Mouse (Mus musculus) Patski (cell line): ENCODE data around the gene Cbx1. TPM values are rescaled to one million over a fixed set of nuclear protein-coding genes. Genes with fewer than 3 reads are reported as not detected.
"Not testable (repeated sequence)": the region's sequence is repeated elsewhere in the genome, so short reads cannot be mapped to it uniquely, and the experiment has no call there.

Experiments used
- ATAC-seq: fragments of 100-300 bp; one replicate; pipeline ENCODE4 v1.8.0; 2021
- CTCF ChIA-PET: fragments of 350-600 bp; sonication (Branson Sonifier 250); formaldehyde crosslinking; loops from one replicate; lab custom pipeline; 2022; ENCODE audit warnings: inconsistent platforms; lab: Charles Lee
- POLR2A ChIA-PET: fragments of 350-600 bp; sonication (Branson Sonifier 250); formaldehyde crosslinking; loops from one replicate; lab custom pipeline; 2022; ENCODE audit warnings: antibody characterized with exemption, inconsistent platforms; lab: Charles Lee
- DNase-seq: peaks from one replicate; pipeline ENCODE4 v3.0.0-alpha.2; 2011; ENCODE audit warnings: low read depth, low spot score
- H3K27me3 ChIP-seq: fragments of 371-371 bp; one replicate; pipeline ENCODE4 v1.5.1; 2021
- CTCF ChIP-seq: fragments of 100-300 bp; IDR thresholded peaks from one replicate; pipeline ENCODE4 v1.5.1; 2021
- in situ Hi-C: fragments of 300-500 bp; cut with MboI; formaldehyde crosslinking; loops from 3 replicates; pipeline ENCODE4 v1.11.1; 2018; ENCODE audit warnings: low pct_unique_long_range_greater_than_20kb, mixed read lengths
- polyA plus RNA-seq: library from polyadenylated mRNA; unstranded; gene quantifications from one replicate; pipeline ENCODE4 v1.2.3, GENCODE M21; 2021

The Cbx1 gene
- polyA plus RNA-seq, 1 experiment from 2014 or later, result 111 TPM

DNA sequence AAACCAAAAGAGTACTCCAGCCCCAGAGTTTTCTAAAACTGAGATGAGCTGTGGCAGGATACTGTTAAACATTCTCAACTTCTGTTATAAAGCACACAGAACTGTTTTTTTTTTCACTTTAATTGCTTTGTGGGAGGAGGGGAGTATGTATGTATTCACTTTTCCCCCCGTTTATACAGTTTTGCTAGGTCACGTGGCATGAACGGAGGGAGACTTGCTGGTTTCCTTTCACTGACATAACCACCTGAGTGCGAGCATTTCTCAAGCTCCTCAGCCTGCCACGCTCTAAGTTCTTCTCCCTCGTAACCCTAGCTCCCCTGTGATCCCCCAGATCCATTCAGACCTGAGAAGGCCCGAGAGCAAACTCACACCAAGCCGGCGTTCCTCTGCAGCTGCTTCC, 16.5 kb upstream of the Cbx1 start:
- TF ChIP-seq CTCF, result no peak
- ATAC-seq (no peak), DNase-seq (no peak)
- no peaks in the 10 kb centered on the region for H3K27me3 ChIP-seq
- in situ Hi-C loops, result no loop called here
- ChIA-PET POLR2A (interaction anchor here (0.6 kb wide), 1 partner anchor 417 kb away, joined by 3 read pairs; no protein-coding TSS in a partner anchor), CTCF (interaction anchor here (0.7 to 1.3 kb wide), 2 partner anchors 9 to 90 kb away, joined by 3 to 7 read pairs; no protein-coding TSS in a partner anchor)

DNA sequence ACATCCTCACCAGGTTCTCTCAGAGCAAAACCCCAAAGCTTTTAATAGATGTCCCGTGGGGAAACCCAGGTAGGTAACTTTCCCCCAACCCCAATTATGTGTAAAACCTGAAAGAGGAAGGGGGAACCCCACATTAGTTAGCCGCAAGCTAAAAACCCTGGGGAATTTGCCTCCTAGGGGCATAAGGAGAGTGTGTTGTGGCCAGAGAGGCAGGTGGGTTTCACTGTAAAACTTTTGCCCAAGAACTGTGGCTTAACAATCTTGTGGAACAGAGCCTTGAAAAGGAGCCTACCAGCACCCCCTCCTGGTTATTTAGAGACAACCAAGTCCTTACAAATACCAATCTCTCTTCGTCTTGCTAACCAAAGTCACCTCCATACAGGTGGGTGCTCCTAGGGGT, 14.4 kb upstream of the Cbx1 start:
- ATAC-seq (no peak), DNase-seq (no peak)
- ChIA-PET POLR2A (no interaction called here), CTCF (interaction anchor here (0.8 to 2.7 kb wide), 4 partner anchors 9 to 47 kb away, joined by 3 to 6 read pairs (median 3); no protein-coding TSS in a partner anchor)
- in situ Hi-C loops, result no loop called here
- no peaks in the 10 kb centered on the region for H3K27me3 ChIP-seq
- TF ChIP-seq CTCF, result no peak

DNA sequence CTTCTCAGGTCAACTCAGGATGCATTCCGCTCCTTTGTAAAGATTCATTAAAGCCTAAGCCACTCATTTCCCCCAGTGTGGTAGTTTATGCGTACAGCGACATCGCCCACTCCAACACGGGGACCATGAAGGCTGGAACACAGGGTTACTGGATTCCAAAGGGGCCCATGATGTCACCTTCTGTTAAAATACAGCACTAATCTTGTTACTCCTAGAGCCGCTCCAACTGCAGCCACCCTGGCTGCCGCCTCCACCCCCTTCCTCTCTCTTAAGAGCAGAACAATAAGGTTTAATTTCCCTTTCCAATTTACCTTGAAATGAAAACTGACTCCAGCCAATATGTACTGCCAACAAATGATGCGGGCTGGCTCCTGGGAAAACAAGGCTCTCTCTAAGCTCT, 13.9 kb upstream of the Cbx1 start:
- in situ Hi-C loops, result loop anchor here (5.0 kb wide), 1 partner anchor 87 kb away; no protein-coding TSS in a partner anchor
- no peaks in the 10 kb centered on the region for H3K27me3 ChIP-seq
- no peak for TF ChIP-seq CTCF
- ChIA-PET POLR2A (no interaction called here), CTCF (interaction anchor here (0.8 to 2.7 kb wide), 4 partner anchors 10 to 47 kb away, joined by 3 to 6 read pairs (median 3); no protein-coding TSS in a partner anchor)
- DNase-seq, result no peak
- ATAC-seq, result no peak

DNA sequence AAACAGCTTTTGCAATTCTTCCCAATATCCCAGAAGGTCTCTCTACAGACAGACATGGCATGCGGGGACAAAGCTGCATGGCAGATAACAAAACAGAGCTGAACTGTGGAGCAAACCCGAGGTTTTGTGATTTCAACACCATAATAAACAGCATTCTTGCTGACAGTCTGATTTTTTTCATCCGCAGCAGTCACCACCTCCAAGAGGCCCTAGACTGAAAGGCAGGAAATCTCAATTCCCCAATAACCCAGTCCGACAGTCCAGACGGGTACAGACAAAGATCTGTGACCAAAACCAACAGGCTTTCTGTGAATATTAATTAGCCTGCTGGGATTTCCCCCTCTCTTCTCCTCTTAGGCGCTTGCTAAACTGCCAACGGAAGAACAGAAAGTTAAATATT, 13.3 kb upstream of the Cbx1 start:
- ChIA-PET POLR2A (no interaction called here), CTCF (interaction anchor here (1.7 to 3.6 kb wide), 3 partner anchors 9 to 35 kb away, joined by 4 to 15 read pairs (median 6); no protein-coding TSS in a partner anchor)
- ATAC-seq (no peak), DNase-seq (no peak)
- no peaks in the 10 kb centered on the region for H3K27me3 ChIP-seq
- in situ Hi-C loops, result loop anchor here (5.0 kb wide), 1 partner anchor 87 kb away; no protein-coding TSS in a partner anchor
- TF ChIP-seq CTCF, result no peak

DNA sequence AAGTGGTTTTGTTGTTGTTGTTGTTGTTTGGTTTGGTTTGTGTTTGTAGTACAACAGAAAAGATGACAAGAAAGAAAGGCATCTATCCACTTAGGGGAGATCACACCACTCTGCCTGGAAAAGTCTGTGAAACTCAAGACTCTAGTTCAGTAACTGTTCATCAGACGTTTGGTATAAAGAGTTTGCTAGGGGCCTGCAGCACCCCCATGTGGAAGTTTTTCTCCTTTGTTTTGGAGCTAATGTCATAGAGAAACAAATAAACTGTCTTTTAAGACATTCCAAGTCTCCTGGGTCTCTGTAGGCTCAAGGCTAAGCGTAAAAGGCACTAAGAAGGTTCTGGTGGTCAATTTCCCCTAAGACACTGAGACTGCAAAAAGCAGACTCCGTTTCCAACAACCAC, 12.9 kb upstream of the Cbx1 start:
- in situ Hi-C loops, result loop anchor here (5.0 kb wide), 1 partner anchor 86 kb away; no protein-coding TSS in a partner anchor
- ATAC-seq (no peak), DNase-seq (no peak)
- ChIA-PET POLR2A (no interaction called here), CTCF (interaction anchor here (1.7 to 3.6 kb wide), 3 partner anchors 10 to 36 kb away, joined by 4 to 15 read pairs (median 6); no protein-coding TSS in a partner anchor)
- H3K27me3 ChIP-seq, result no peaks in the 10 kb centered on the region
- no peak for TF ChIP-seq CTCF

DNA sequence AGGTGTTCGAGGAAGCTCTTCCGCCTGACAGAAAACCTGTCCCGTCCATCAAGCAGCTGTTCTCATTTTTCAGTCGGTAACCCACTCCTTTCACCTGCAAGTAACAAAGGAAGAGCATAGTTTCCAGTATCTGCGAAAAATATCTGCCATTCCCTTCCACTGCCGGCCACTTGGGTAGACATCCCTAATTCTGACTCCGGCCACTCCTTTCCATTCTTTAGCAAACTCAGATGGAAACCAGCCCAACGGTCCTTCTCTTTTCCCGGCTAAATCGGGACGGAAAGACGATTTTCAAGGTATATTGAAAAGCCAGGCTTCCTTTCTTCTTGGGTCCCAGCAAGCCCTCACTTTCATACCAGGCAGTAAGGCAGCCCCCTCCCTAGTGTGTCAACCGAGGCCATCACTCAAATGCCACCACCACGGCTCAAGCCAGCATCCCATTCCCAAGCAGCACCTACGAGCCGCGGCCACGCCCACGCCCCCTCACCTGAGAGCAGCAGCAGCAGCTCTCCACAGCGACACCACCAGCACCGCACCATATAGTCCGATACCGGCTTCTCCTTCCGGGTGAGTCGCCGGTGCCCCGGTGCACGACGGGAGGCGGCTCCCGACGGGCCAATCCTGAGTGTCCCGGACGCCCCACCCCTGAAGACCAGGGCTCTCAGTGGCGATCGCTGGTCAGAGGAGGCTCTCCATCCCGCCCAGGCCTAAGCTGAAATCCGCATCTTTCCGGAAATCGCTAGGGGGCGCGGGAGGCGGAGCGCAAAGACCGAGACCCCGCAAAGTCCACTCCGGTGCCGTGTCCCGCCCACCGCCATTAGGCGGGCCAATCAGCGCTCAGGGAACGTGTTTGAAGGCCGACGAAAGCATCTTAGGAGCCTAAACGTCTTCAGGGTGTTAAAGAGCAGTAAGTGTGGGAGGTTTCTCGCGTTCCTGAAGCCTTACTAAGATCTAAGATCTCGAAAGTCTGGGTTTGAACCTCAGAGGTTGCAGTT, 11.7 kb upstream of the Cbx1 start, which contains the start of gene Snx11:
Gene Snx11 (minus strand): TSS at position 592 of the 995 bp plus-strand sequence.
- ChIA-PET POLR2A (interaction anchor here (1.5 kb wide), 1 partner anchor 85 kb away, joined by 5 read pairs; no protein-coding TSS in a partner anchor), CTCF (interaction anchor here (0.8 to 3.6 kb wide), 5 partner anchors 11 to 53 kb away, joined by 3 to 15 read pairs (median 3); no protein-coding TSS in a partner anchor)
- in situ Hi-C loops, result loop anchor here (5.0 kb wide), 1 partner anchor 85 kb away; no protein-coding TSS in a partner anchor
- no peaks in the 10 kb centered on the region for H3K27me3 ChIP-seq
- peak; percentile 99 for ATAC-seq
- peak; percentile 93 for DNase-seq
- peak; percentile 97 for TF ChIP-seq CTCF

DNA sequence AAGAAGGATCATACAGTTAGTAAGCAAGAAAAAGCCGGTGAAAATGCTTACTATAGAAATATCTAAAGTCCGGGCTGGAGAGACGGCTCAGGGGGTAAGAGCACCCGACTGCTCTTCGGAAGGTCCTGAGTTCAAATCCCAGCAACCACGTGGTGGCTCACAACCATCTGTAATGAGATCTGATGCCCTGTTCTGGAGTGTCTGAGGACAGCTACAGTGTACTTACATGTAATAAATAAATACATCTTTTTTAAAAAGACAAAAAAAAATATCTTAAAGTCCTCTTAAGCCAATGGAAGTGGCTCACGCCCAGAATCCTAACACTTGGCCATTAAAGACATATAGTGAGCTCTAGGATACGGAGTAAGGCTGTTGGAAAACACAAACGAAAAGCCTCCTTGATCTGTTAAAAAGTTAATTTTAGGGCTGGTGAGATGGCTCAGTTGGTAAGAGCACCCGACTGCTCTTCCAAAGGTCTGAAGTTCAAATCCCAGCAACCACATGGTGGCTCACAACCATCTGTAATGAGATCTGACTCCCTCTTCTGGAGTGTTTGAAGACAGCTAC, 10.8 kb upstream of the Cbx1 start:
- ChIA-PET CTCF (interaction anchor here (0.9 to 3.6 kb wide), 5 partner anchors 12 to 52 kb away, joined by 3 to 15 read pairs (median 3); no protein-coding TSS in a partner anchor), POLR2A (interaction anchor here (1.5 kb wide), 1 partner anchor 85 kb away, joined by 5 read pairs; no protein-coding TSS in a partner anchor)
- ATAC-seq, H3K27me3 ChIP-seq, DNase-seq: not testable (repeated sequence)
- in situ Hi-C loops, result loop anchor here (5.0 kb wide), 1 partner anchor 84 kb away; no protein-coding TSS in a partner anchor

DNA sequence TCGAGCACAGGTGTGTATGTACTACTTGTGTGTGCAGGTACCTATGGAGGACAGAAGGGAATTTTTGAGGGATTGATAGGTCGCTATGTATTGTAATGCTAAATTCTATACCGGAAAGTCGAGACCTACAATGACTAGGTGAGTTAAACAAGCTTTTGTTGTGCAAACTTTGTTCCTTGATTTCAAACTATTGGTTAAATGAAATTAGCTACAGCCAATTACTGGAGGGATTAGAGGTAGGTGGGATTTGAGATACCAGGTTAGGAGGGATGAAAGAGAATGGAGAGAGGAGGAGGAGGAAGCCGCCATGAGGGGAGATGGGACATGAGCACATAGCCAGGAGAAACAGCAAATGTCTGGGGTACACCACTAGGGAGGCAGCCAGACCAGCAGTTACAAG, 8.6 kb upstream of the Cbx1 start:
- no peaks in the 10 kb centered on the region for H3K27me3 ChIP-seq
- in situ Hi-C loops, result no loop called here
- TF ChIP-seq CTCF, result no peak
- ChIA-PET CTCF (interaction anchor here (1.1 to 2.5 kb wide), 5 partner anchors 8 to 81 kb away, joined by 3 to 12 read pairs (median 5); no protein-coding TSS in a partner anchor), POLR2A (no interaction called here)
- no peak for ATAC-seq
- no peak for DNase-seq

DNA sequence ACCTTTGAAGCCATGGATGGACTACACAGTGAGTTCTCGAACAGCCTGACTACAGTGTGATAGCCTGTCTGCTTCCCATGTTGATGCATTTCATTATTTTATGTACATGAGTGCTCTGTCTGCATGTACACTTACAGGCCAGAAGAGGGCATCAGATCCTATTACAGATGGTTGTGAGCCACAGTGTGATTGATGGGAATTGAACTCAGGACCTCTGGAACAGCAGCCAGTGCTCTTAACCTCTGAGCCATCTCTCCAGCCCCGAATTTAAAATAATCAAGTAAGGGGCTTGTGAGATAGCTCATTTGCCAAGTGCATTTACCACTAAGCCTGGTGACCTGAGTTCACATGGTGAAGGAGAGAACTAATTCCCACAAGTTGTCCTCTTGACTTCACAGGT, 7.5 kb upstream of the Cbx1 start:
- no peaks in the 10 kb centered on the region for H3K27me3 ChIP-seq
- CTCF ChIA-PET, result interaction anchor here (0.7 to 2.5 kb wide), 7 partner anchors 9 to 80 kb away, joined by 3 to 12 read pairs (median 5); no protein-coding TSS in a partner anchor
- POLR2A ChIA-PET, result interaction anchor here (0.7 kb wide), 1 partner anchor 99 kb away, joined by 3 read pairs; no protein-coding TSS in a partner anchor
- peak; percentile 75 for TF ChIP-seq CTCF
- no peak for ATAC-seq
- no peak for DNase-seq
- in situ Hi-C loops, result no loop called here
